Mouse (Mus musculus): ENCODE data around the gene Fndc3b.

The Fndc3b gene

DNA sequence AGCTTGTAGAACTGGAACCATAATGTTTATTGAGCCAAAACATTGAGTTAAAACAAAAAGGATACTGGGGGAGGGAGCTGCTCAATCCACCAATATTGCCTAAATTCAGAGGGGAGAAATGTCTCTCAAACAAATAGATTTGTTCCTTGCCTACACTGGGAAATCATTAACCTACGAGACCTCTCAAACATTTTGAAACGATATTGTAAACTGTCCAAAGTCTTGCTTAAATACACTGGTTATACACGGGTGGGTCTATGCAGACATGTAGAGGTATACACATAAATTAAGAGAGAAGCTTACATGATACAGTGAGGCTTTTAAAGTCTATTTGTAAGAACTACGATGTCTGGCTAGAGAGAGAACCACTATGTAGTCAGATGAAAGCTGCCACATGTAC is 151.8 kb downstream of the Fndc3b start:
- no peak for DNase-seq (ENCODE audit: low read depth, low spot score)
- no peaks in the 10 kb centered on the region for H3K27me3 ChIP-seq (ENCODE audit: control insufficient read depth, insufficient read depth, low read length, poor library complexity, severe bottlenecking)
- H3K36me3 ChIP-seq (ENCODE audit: control insufficient read depth, insufficient read depth, low read length, poor library complexity, severe bottlenecking) = no peaks in the 10 kb centered on the region

DNA sequence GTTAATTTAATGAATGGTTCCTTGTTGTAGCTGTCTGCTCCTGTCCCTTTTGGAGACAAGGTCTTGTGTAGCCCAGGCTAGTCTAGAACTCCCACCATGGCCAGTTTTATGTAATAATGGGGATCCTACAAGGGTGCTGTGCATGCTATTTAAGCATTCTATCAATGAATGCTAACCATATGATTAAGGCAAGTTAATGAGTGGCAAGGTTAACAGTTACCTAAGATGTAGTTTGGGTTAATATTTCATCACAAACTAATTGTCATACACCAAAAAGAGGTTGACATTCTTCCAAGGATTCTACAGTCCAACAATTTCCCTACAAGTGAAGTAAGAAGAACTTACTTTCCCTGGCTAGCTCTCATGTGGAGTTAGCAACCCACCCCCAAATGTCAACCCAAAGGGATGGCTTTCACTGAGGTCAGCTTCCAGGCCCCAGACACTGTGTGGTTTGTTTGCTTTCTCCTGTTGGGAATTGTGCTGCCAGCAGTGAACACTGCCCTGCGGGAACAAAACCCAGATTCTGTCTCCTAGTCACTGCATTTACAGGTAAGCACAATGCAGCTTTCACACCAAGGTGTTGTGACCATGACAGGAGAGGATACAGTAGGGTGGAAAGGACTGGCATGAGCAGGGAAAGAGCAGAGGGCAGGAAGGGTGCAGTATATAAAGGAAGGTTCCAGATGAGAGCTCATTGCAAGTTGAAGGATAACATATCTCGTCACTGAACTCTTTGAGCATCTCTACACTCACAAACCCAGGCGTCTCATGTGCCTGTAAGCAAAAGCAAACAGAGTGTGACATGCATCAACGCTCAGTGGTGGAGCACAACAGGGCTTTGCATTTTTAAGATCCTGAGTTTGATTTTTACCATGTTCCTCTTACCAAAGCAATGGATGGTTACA is 153.8 kb downstream of the Fndc3b start:
- no peaks in the 10 kb centered on the region for H3K27me3 ChIP-seq (ENCODE audit: control insufficient read depth, insufficient read depth, low read length, poor library complexity, severe bottlenecking)
- DNase-seq (ENCODE audit: low read depth, low spot score) = no peak
- no peaks in the 10 kb centered on the region for H3K36me3 ChIP-seq (ENCODE audit: control insufficient read depth, insufficient read depth, low read length, poor library complexity, severe bottlenecking)

DNA sequence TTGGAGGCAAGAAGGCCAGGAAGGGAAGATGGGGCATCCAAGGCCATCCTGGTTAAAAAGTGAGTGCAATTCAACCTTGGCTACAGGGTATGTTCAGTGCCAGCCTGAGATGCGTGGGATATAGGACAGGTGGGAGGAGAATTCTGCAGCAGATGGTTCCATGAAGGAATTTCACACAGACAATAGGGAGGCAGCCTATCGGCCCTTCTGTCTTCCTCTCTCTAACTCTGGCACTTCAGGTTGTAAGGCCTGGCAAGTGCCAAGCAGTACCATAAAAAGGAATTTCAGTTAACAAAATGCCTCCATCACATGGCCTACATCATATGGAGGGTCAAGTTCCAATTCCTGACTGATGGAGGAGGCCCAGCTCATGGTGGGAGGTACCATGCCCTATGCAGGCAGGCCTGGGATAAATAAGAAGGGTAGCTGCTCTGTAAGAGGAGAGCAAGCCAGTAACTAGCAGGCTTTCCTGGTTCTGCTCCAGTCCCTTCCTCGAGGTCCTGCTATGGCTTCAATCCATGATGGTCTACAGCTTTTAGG is 155.6 kb downstream of the Fndc3b start:
- H3K27me3 ChIP-seq (ENCODE audit: control insufficient read depth, insufficient read depth, low read length, poor library complexity, severe bottlenecking) = no peaks in the 10 kb centered on the region
- no peaks in the 10 kb centered on the region for H3K36me3 ChIP-seq (ENCODE audit: control insufficient read depth, insufficient read depth, low read length, poor library complexity, severe bottlenecking)
- no peak for DNase-seq (ENCODE audit: low read depth, low spot score)

DNA sequence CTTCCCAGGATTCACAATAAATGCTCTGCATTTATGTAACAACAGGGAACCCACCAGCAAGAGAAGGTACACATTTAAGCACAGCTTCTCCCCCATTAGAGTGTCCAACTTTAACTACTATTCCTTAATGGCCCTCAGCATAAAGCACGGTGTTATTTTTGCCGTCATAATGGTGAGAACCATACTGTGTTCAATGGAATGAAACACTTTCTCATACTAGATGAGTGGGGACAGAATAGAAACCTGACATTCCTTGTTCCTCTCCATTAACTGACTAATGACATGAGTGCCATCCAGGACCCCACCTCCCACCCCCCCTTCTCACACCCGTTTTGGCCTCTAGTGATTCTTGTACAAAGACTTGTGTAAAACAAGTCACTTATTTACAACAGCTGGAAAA is 156.8 kb downstream of the Fndc3b start:
- no peaks in the 10 kb centered on the region for H3K27me3 ChIP-seq (ENCODE audit: control insufficient read depth, insufficient read depth, low read length, poor library complexity, severe bottlenecking)
- H3K36me3 ChIP-seq (ENCODE audit: control insufficient read depth, insufficient read depth, low read length, poor library complexity, severe bottlenecking) = no peaks in the 10 kb centered on the region
- no peak for DNase-seq (ENCODE audit: low read depth, low spot score)

GRCm38 (mm10) chr3:27553781-27554180 is 157.3 kb downstream of the Fndc3b start:
- Histone ChIP-seq H3K36me3 (ENCODE audit: control insufficient read depth, insufficient read depth, low read length, poor library complexity, severe bottlenecking) (no peaks in the 10 kb centered on the region), H3K27me3 (ENCODE audit: control insufficient read depth, insufficient read depth, low read length, poor library complexity, severe bottlenecking) (no peaks in the 10 kb centered on the region)
- DNase-seq (ENCODE audit: low read depth, low spot score) = no peak

DNA sequence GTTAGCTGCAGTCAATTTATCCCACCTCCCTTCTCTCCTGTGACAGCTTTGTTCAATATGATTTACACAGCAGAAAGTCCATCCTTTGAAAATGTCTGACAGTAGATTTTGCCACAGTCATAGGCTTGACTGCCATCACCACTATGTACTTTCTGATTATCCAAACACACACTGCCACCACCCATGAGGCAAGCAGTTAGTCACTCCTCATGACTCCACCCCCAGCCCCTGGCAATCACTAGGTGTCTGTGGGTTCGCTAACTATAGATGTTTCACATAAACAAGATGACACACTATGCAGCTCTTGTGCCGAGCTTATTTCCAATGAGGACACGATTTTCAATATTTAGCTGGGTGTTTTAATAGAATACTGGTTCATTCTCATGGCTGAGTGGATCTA is 160.1 kb downstream of the Fndc3b start:
- H3K27me3 ChIP-seq (ENCODE audit: control insufficient read depth, insufficient read depth, low read length, poor library complexity, severe bottlenecking) = no peaks in the 10 kb centered on the region
- H3K36me3 ChIP-seq (ENCODE audit: control insufficient read depth, insufficient read depth, low read length, poor library complexity, severe bottlenecking) = no peaks in the 10 kb centered on the region
- no peak for DNase-seq (ENCODE audit: low read depth, low spot score)

DNA sequence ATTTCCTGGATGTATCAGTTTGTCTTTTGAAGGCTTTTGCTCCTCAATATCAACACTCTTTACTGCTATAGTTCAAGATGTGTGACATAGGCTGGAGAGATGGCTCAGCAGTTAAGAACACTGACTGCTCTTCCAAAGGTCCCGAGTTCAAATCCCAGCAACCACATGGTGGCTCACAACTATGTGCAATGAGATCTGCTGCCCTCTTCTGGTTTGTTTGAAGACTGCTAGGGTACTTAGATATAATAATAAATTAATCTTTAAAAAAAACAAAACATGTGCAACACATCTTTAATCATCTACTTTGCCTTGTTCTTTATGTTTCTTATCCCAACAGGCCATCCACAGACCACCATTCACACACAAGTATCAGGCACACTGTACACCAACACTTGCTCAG is 160.7 kb downstream of the Fndc3b start:
- Histone ChIP-seq H3K36me3 (ENCODE audit: control insufficient read depth, insufficient read depth, low read length, poor library complexity, severe bottlenecking) (no peaks in the 10 kb centered on the region), H3K27me3 (ENCODE audit: control insufficient read depth, insufficient read depth, low read length, poor library complexity, severe bottlenecking) (no peaks in the 10 kb centered on the region)
- no peak for DNase-seq (ENCODE audit: low read depth, low spot score)

GRCm38 (mm10) chr3:27545651-27546050 is 165.5 kb downstream of the Fndc3b start:
- no peaks in the 10 kb centered on the region for H3K36me3 ChIP-seq (ENCODE audit: control insufficient read depth, insufficient read depth, low read length, poor library complexity, severe bottlenecking)
- H3K27me3 ChIP-seq (ENCODE audit: control insufficient read depth, insufficient read depth, low read length, poor library complexity, severe bottlenecking) = no peaks in the 10 kb centered on the region
- DNase-seq (ENCODE audit: low read depth, low spot score) = no peak

- Histone ChIP-seq H3K27me3 (ENCODE audit: control insufficient read depth, insufficient read depth, low read length, poor library complexity, severe bottlenecking) (no peaks in the 10 kb centered on the region), H3K36me3 (ENCODE audit: control insufficient read depth, insufficient read depth, low read length, poor library complexity, severe bottlenecking) (no peaks in the 10 kb centered on the region)
- DNase-seq (ENCODE audit: low read depth, low spot score) = no peak
These were observed 167.0 kb downstream of the Fndc3b start for GRCm38 (mm10) chr3:27544061-27544460.

DNA sequence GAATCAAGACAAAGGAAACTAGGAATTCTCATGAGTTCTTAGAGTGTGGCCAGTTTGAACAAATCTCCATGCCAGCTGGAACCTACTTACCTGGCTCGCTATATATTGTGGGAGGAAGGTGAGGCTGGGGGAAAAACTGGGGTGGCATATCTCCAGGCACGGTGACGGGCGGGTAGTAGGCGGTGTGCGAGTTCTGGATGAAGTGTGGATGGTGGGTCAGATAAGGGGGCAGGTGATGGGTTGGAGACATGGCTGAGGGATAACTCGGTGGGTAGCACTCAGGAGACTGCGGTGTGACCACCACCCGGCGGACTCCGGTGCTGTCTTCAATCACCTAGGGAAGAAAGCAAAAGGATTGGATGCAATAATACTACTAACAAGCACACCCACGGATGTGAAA is 169.3 kb downstream of the Fndc3b start:
- no peak for DNase-seq (ENCODE audit: low read depth, low spot score)
- Histone ChIP-seq H3K27me3 (ENCODE audit: control insufficient read depth, insufficient read depth, low read length, poor library complexity, severe bottlenecking) (no peaks in the 10 kb centered on the region), H3K36me3 (ENCODE audit: control insufficient read depth, insufficient read depth, low read length, poor library complexity, severe bottlenecking) (no peaks in the 10 kb centered on the region)

DNA sequence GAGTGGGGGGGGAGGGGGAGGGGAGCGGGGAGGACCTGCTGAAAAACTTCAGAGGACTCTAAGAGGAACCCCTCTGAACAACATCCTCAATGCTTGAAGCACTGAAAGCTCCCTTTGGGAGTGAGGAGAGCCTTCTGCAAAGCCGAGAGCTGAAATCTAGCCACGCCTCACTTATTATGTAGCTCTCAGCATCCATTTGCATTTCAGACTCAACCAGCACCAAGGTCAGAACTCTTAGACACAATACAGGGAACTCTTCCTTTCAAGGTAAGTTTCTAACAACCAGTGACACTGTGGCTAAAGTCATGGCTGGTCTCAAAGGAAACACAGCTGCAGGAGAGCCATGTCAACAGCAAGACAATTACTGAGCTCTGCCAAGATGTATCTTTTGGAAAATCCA is 169.9 kb downstream of the Fndc3b start:
- Histone ChIP-seq H3K27me3 (ENCODE audit: control insufficient read depth, insufficient read depth, low read length, poor library complexity, severe bottlenecking) (no peaks in the 10 kb centered on the region), H3K36me3 (ENCODE audit: control insufficient read depth, insufficient read depth, low read length, poor library complexity, severe bottlenecking) (no peaks in the 10 kb centered on the region)
- no peak for DNase-seq (ENCODE audit: low read depth, low spot score)

GRCm38 (mm10) chr3:27534208-27534607 is 176.9 kb downstream of the Fndc3b start:
- Histone ChIP-seq H3K36me3 (ENCODE audit: control insufficient read depth, insufficient read depth, low read length, poor library complexity, severe bottlenecking) (no peaks in the 10 kb centered on the region), H3K27me3 (ENCODE audit: control insufficient read depth, insufficient read depth, low read length, poor library complexity, severe bottlenecking) (no peaks in the 10 kb centered on the region)
- no peak for DNase-seq (ENCODE audit: low read depth, low spot score)

DNA sequence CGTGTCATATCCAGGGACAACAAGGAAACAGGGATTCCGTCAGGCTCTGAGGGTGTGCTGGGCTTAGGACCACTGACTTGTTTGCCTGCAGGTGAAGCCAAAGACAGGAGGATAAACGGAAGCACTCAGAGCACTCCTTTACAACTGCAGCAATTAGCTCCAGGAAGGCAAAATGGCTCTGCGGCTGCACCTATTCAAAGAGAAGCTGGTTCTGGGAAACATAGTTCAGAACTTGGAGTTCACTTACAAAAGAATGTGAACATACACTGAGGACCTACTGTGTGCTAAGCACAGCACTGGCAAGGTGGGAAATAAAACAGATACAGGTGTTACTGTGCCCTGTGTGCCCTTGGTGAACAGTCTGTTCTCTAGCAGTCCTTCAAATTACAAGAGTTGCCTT is 177.4 kb downstream of the Fndc3b start:
- DNase-seq (ENCODE audit: low read depth, low spot score) = no peak
- no peaks in the 10 kb centered on the region for H3K36me3 ChIP-seq (ENCODE audit: control insufficient read depth, insufficient read depth, low read length, poor library complexity, severe bottlenecking)
- no peaks in the 10 kb centered on the region for H3K27me3 ChIP-seq (ENCODE audit: control insufficient read depth, insufficient read depth, low read length, poor library complexity, severe bottlenecking)

GRCm38 (mm10) chr3:27531993-27532392 is 179.1 kb downstream of the Fndc3b start:
- no peaks in the 10 kb centered on the region for H3K36me3 ChIP-seq (ENCODE audit: control insufficient read depth, insufficient read depth, low read length, poor library complexity, severe bottlenecking)
- DNase-seq (ENCODE audit: low read depth, low spot score) = no peak
- H3K27me3 ChIP-seq (ENCODE audit: control insufficient read depth, insufficient read depth, low read length, poor library complexity, severe bottlenecking) = no peaks in the 10 kb centered on the region

DNA sequence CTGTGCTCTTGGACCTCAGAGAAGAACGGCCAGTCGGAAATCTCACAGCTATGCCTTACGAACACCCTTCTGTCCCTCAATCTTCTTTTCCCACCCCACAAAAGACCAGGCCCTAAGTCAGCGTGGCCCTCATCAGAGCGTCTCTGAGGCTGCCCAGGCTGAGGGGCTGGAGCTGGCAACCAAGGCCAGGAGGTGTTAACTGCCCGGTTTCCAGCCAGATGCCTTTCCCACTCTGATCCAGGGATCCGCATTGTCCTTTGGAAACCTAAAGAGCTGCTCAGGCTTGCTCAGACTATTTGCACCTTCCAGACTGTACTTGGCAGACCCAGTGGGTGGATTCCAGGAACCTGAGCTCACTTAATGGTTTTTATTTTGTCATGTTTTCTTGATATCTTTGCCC is 180.7 kb downstream of the Fndc3b start:
- Histone ChIP-seq H3K36me3 (ENCODE audit: control insufficient read depth, insufficient read depth, low read length, poor library complexity, severe bottlenecking) (no peaks in the 10 kb centered on the region), H3K27me3 (ENCODE audit: control insufficient read depth, insufficient read depth, low read length, poor library complexity, severe bottlenecking) (no peaks in the 10 kb centered on the region)
- no peak for DNase-seq (ENCODE audit: low read depth, low spot score)
